Mouse (Mus musculus): Measurements from ENCODE around the gene Foxf2.

DNA sequence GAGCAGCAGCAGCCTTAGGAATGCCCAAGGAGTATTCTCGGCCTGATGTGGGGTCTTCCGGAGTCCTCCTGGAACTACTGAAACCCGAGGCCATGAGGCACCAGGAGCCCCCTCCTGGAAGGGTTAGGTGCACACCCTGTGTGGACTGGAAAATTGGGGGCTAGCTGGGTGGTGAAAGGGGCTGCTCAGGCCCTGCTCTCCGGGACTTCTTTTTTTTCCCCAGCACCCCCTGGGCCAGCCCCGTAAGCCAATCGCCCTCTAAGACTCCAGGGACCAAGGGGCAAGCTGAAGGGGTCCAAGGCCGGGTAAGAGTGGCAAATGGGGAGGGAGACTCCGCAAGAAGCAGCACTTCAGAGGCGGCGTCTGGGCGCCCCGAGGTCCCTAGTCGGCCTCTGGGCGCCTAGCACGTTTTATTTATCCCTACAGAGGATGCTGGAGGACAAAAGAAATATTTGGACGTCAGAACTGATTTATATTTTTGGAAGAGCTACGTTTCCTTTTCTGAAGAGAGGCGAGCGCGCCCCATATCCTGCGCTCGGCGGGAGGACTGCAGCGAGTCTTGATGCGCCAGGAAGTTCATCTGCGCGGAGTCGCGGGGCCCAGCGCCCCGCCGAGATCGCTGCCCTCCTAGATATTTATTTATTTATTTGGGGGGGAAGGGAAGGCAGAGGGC lies 5.7 kb upstream of the Foxf2 start:
- TF ChIP-seq CTCF (IDR thresholded peaks at IDR 0.05; ENCODE audit: control insufficient read depth, insufficient read depth, insufficient replicate concordance, low read depth, low read length) (no peak), POLR2A (IDR thresholded peaks at IDR 0.05; ENCODE audit: control insufficient read depth, low read depth, low read length) (no peak)

Measured in testis, adult 2 months (tissue).